Mouse (Mus musculus): Measurements from ENCODE around the gene Fchsd2.

DNA sequence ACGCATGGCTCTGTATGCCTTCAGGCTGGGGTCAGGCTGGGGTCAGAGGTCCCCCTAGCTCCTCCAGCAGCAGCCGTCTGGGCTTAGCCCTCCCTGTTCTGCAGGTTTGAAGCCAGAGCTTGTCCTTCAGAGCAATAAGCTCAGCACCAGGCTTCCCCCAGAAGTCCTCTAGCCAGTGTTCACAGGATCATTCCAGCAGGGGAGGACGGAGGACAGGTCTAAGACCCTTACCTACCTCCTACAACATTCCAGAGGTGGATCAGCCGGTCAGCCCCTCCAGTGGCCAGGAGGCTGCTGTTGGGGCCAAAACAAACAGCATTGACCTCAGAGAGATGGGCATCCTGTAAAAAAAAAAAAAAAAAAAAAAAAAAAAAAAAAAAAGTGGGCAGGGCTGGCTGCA, 200.5 kb downstream of the Fchsd2 start:
- TF ChIP-seq POLR2A (IDR thresholded peaks at IDR 0.05; ENCODE audit: extremely low read depth, insufficient read depth, low read length) (no peak), CTCF (IDR thresholded peaks at IDR 0.05; ENCODE audit: extremely low read depth, insufficient read depth, low read length) (no peak)
